Mouse (Mus musculus): Measurements from ENCODE around the gene Omg. TPM values are rescaled to one million over a fixed set of nuclear protein-coding genes. Genes with fewer than 3 reads are reported as not detected.
A peak's percentile ranks its signal among the peaks of the same experiment; 100 is the strongest.

The Omg gene
- total RNA-seq (2017), result 0.68 to 0.96 TPM (median 0.86 TPM) in 3 replicates

- ATAC-seq (replicated peaks; ENCODE audit: insufficient number of reproducible peaks, low FRiP score, low TSS enrichment, poor library complexity, severe bottlenecking), result no peak
Measured at GRCm38 (mm10) chr11:79503845-79504244, at the start of gene Omg. Omg (minus strand) TSS chr11:79504084.

GRCm38 (mm10) chr11:79552622-79553021, 48.7 kb upstream of the Omg start:
- no peak for ATAC-seq (replicated peaks; ENCODE audit: insufficient number of reproducible peaks, low FRiP score, low TSS enrichment, poor library complexity, severe bottlenecking)

GRCm38 (mm10) chr11:79536293-79536692, 32.4 kb upstream of the Omg start:
- ATAC-seq (replicated peaks; ENCODE audit: insufficient number of reproducible peaks, low FRiP score, low TSS enrichment, poor library complexity, severe bottlenecking), result no peak

GRCm38 (mm10) chr11:79535554-79535953, 31.7 kb upstream of the Omg start:
- ATAC-seq (replicated peaks; ENCODE audit: insufficient number of reproducible peaks, low FRiP score, low TSS enrichment, poor library complexity, severe bottlenecking), result no peak

- ATAC-seq (replicated peaks; ENCODE audit: insufficient number of reproducible peaks, low FRiP score, low TSS enrichment, poor library complexity, severe bottlenecking), result no peak
Measured at GRCm38 (mm10) chr11:79533950-79534690, 30.2 kb upstream of the Omg start.

GRCm38 (mm10) chr11:79533311-79533710, 29.4 kb upstream of the Omg start:
- no peak for ATAC-seq (replicated peaks; ENCODE audit: insufficient number of reproducible peaks, low FRiP score, low TSS enrichment, poor library complexity, severe bottlenecking)

GRCm38 (mm10) chr11:79531485-79531884, 27.6 kb upstream of the Omg start:
- ATAC-seq (replicated peaks; ENCODE audit: insufficient number of reproducible peaks, low FRiP score, low TSS enrichment, poor library complexity, severe bottlenecking), result no peak

GRCm38 (mm10) chr11:79530774-79531173, 26.9 kb upstream of the Omg start:
- no peak for ATAC-seq (replicated peaks; ENCODE audit: insufficient number of reproducible peaks, low FRiP score, low TSS enrichment, poor library complexity, severe bottlenecking)

GRCm38 (mm10) chr11:79530333-79530761, 26.5 kb upstream of the Omg start, which contains the start of the genes Evi2 and Evi2a:
Evi2 (minus strand) TSS chr11:79530589.
Evi2a (minus strand) TSS chr11:79530609.
- ATAC-seq (replicated peaks; ENCODE audit: insufficient number of reproducible peaks, low FRiP score, low TSS enrichment, poor library complexity, severe bottlenecking), result peak; percentile 67

- ATAC-seq (replicated peaks; ENCODE audit: insufficient number of reproducible peaks, low FRiP score, low TSS enrichment, poor library complexity, severe bottlenecking), result no peak
Measured at GRCm38 (mm10) chr11:79529736-79530135, 25.9 kb upstream of the Omg start.

- ATAC-seq (replicated peaks; ENCODE audit: insufficient number of reproducible peaks, low FRiP score, low TSS enrichment, poor library complexity, severe bottlenecking), result no peak
Measured at GRCm38 (mm10) chr11:79529226-79529625, 25.3 kb upstream of the Omg start.

- no peak for ATAC-seq (replicated peaks; ENCODE audit: insufficient number of reproducible peaks, low FRiP score, low TSS enrichment, poor library complexity, severe bottlenecking)
Measured at GRCm38 (mm10) chr11:79528601-79529000, 24.7 kb upstream of the Omg start.

- ATAC-seq (replicated peaks; ENCODE audit: insufficient number of reproducible peaks, low FRiP score, low TSS enrichment, poor library complexity, severe bottlenecking), result peak; percentile 87
Measured at GRCm38 (mm10) chr11:79527739-79528384, 24.0 kb upstream of the Omg start.

GRCm38 (mm10) chr11:79527015-79527738, 23.3 kb upstream of the Omg start:
- ATAC-seq (replicated peaks; ENCODE audit: insufficient number of reproducible peaks, low FRiP score, low TSS enrichment, poor library complexity, severe bottlenecking), result peak; percentile 25

GRCm38 (mm10) chr11:79526549-79526948, 22.7 kb upstream of the Omg start:
- no peak for ATAC-seq (replicated peaks; ENCODE audit: insufficient number of reproducible peaks, low FRiP score, low TSS enrichment, poor library complexity, severe bottlenecking)

- ATAC-seq (replicated peaks; ENCODE audit: insufficient number of reproducible peaks, low FRiP score, low TSS enrichment, poor library complexity, severe bottlenecking), result no peak
Measured at GRCm38 (mm10) chr11:79524310-79524575, 20.4 kb upstream of the Omg start.

- ATAC-seq (replicated peaks; ENCODE audit: insufficient number of reproducible peaks, low FRiP score, low TSS enrichment, poor library complexity, severe bottlenecking), result 0 out of 2 replicates have a peak, but pooled peaks have one; percentile 25
Measured at GRCm38 (mm10) chr11:79523560-79524309, 19.9 kb upstream of the Omg start, which contains the start of gene Evi2b. Evi2b (minus strand) TSS chr11:79523762.

- no peak for ATAC-seq (replicated peaks; ENCODE audit: insufficient number of reproducible peaks, low FRiP score, low TSS enrichment, poor library complexity, severe bottlenecking)
Measured at GRCm38 (mm10) chr11:79522944-79523343, 19.1 kb upstream of the Omg start.

GRCm38 (mm10) chr11:79521930-79522329, 18.0 kb upstream of the Omg start:
- no peak for ATAC-seq (replicated peaks; ENCODE audit: insufficient number of reproducible peaks, low FRiP score, low TSS enrichment, poor library complexity, severe bottlenecking)
